Mouse (Mus musculus) mesoderm, embryonic 11.5 days (tissue): ENCODE measurements around the gene Nacad.

Experiments
- DNase-seq: peaks from one replicate; pipeline ENCODE4 v3.0.0-alpha.2; 2012; ENCODE audit warnings: low read depth, low spot score

Gene Nacad

GRCm38 (mm10) chr11:6581560-6581959 lies 24.3 kb downstream of the Nacad start:
- no peak for DNase-seq

GRCm38 (mm10) chr11:6580065-6580750 lies 25.6 kb downstream of the Nacad start:
- no peak for DNase-seq

- no peak for DNase-seq
Observed at GRCm38 (mm10) chr11:6579361-6579760, 26.5 kb downstream of the Nacad start.

DNA sequence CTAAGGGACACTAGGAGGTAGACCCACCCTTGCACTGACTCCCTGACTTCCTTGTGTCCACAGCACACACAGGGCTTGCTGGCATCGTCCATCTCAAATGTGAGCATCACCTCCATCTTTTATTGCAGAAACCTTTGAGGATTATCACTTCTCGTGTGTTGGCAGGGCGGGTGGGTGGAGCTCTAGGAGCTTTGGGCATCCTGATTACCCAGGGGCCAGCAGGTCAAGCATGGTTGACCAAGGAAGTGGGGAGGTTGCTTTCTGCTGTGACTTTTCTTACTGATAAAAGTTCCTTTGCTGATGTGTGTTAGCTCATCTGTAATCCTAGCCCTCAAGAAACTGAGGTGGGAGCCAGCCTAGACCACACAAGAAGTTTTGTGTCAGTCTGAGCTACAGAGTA lies 29.7 kb downstream of the Nacad start:
- DNase-seq = no peak

DNA sequence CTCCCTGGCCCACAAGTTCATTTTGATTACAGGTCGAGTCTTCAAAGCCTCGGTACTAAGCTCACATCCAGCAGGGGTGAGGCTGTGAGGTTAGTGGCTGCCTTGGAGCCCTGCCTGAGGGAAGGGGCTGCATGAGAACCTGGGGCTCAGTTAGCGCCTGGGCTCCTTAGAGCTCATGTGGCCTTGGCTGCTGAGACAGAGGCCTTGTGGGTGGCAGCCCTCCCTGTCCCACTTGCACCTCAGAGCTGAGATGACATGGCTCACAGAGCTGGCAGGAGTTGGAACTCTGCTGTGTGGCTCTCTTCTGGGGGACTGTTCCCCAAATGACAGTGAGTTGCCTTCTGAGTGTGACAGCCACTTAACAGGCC lies 36.5 kb downstream of the Nacad start:
- DNase-seq = no peak

GRCm38 (mm10) chr11:6568584-6569409 lies 37.1 kb downstream of the Nacad start:
- DNase-seq = no peak

DNA sequence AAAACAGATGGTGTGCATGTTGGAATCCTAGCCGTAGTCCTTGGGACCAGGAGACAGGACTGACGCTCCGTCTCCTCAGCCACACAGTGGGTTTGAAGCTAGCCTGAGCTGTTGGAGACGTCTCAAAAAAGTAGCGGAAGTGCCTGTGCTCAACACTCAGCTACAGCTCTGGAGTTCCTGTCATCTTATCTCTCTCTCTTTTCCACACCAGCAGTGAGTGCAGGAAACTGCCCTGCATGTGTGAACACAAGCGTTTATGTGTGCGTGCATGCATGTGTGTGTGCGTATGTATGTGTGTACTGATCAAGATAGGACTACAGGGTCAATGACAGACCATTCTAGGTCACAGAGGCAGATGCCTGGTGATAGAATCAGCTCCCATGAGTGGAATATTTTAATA lies 37.9 kb downstream of the Nacad start:
- DNase-seq = no peak

- DNase-seq = no peak
Observed at GRCm38 (mm10) chr11:6566496-6566895, 39.4 kb downstream of the Nacad start.

DNA sequence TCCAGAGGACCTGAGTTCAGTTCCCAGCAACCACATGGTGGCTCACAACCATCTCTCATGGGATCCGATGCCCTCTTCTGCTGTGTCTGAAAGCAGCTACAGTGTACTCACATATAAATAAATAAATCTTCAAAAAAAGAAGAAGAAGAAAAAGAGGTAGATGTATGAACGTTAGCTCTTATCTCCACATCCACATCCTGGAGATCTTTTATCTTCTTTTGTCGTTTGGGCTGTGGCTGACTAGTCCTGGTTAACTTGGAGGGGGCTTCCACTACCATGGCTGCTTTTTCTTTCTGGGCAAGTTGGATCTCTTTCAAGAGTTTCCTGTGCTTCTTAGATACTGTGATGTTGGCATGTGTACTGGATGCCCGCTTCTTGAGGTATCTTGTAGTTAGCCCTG lies 42.7 kb downstream of the Nacad start:
- DNase-seq = no peak

- no peak for DNase-seq
Observed at GRCm38 (mm10) chr11:6562359-6562758, 43.5 kb downstream of the Nacad start.

DNA sequence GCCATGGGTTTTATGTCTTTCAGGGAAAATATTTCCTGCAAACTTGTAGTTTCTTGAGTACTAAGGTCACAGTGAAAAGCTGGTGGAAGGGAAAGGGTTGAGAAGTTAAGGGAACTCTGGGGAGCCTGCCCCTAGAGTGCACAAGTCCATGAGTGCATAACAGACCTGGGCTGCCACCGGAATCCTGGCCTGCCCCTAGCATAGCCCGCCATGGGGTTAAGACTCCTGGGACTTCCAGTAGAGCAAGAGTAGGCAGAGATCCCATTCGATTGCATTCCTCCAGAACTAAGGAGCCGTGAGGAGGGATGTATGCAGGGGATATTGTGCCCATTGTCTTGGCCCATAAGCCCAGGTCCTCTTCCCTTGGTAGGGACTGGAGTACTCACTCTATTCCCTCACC lies 44.4 kb downstream of the Nacad start:
- no peak for DNase-seq

DNA sequence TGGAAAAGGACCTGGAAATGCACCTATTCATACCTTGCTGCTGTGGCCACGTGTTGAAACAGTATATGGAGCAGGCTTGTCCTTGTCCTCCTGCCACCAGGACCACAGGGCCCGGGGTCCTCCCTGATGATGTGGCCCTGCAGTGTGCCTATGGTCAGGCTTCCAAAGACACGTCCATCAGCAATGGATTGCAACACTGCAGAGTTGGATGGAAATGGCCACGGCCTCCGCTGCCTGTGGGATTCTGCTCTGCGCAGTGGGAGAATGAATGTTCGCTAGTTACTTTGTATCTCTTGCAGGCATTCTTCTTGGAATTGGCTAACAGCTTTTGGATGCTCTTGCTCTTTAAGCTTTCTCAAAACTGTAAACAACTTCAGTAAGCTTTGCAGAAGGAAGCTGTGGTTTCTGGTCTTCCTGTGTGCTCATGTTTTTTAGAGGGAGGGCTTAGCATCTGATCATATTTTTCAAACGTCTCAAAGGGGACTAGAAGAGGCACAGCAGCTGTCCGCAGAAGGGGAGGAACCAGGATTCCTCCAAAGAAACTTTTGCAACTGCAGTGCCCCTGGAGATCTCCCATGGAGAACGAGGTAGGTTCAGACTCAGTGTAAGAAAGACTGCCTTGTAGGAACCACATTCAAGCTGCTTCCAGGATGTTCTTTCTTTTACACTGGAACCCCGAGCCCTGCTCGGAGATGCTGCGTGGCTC lies 45.0 kb downstream of the Nacad start:
- no peak for DNase-seq

DNA sequence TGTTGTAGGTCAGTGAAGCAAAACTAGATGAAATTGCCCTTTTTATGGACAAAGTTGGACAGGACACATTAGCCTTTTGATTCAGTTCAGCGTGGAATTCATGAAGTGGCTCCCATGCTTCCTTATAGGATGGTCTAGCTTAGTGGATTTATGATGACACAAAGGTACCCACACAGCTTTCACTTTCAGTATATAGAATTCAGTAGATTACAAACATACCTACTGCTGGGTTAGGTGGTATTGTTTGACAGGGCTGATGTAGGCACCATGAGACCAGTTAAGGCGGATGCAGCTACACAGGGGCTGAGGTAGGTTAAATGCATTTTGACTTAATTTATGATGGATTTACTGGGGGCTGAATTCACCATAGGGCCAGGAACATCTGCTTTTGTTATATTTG lies 45.9 kb downstream of the Nacad start:
- DNase-seq = no peak

DNA sequence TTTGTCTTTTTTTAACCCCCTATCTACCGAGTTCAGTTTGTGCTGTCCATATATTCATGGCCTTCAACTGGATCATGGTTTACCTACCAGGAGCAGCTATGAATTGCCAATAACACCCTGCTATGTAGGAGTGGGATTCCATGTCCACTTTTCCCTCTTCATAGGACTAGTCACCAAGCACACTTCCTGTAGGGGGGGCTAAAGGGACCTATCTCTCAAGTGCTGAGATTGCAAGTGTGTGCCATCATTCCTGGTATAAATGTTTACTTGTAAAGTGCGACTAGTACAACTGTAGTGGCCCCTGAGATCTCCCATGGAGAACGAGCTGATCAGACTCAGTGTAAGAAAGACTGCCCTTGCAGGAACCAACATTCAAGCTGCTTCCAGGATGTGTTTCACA lies 47.6 kb downstream of the Nacad start:
- DNase-seq = no peak

GRCm38 (mm10) chr11:6550201-6550600 lies 55.7 kb downstream of the Nacad start:
- no peak for DNase-seq

- no peak for DNase-seq
Observed at GRCm38 (mm10) chr11:6549770-6550169, 56.1 kb downstream of the Nacad start.
